Mouse (Mus musculus): ENCODE measurements around the gene Nf2. TPM values are rescaled to one million over a fixed set of nuclear protein-coding genes. Genes with fewer than 3 reads are reported as not detected.

Nf2 gene
- polyA plus RNA-seq, 1 experiment from 2014 or later, result 31.9 TPM

DNA sequence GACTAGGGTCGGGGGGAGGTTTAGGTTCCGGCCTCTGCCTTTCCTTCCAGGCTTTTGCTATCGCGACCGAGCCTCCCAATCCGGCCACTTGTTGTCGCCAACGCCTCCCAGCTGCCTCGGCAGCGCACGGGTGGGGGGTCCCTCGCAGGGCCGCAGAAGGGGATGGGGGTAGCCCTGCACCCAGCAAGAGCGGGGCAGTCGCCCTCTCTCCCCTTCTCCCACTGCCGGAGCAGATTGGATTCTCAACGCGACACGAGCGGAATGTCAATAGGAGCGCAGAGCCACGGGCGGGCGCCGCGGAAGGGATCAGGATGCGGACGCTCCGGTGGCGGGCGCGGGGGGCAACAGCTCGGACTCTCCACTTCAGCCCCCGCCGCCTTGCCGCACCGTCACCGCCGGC lies 103.4 kb downstream of the Nf2 start:
- WGBS, result under 1% methylated on average over 33 of the region's 39 CpGs
- peak overlapping the region; percentile 96 for H3K4me2 ChIP-seq (replicated peaks; ENCODE audit: low read depth, low read length)
- H3K9ac ChIP-seq (replicated peaks; ENCODE audit: low read depth, low read length), result no peak overlapping the region
- H3K9me3 ChIP-seq (ENCODE audit: control insufficient read depth, low read depth, low read length), result no peaks in the 10 kb centered on the region
- peaks cover 62% of the 10 kb centered on the region for H3K27me3 ChIP-seq (ENCODE audit: control insufficient read depth, insufficient read depth, low read length)
- no peaks in the 10 kb centered on the region for H3K36me3 ChIP-seq (ENCODE audit: control insufficient read depth, insufficient read depth, low read length)
- H3K4me3 ChIP-seq (ENCODE audit: low read depth, low read length), result peak overlapping the region; percentile 39
- H3K4me1 ChIP-seq (ENCODE audit: control insufficient read depth, insufficient read depth, low read length), result peaks cover 12% of the 10 kb centered on the region
- no peak for ATAC-seq (ENCODE audit: insufficient number of reproducible peaks, insufficient read depth, low FRiP score, low read depth)
- H3K27ac ChIP-seq (ENCODE audit: low read length), result no peak overlapping the region

- Histone ChIP-seq H3K4me2 (replicated peaks; ENCODE audit: low read depth, low read length) (no peak overlapping the region), H3K9ac (replicated peaks; ENCODE audit: low read depth, low read length) (no peak overlapping the region), H3K27ac (ENCODE audit: low read length) (no peak overlapping the region), H3K4me1 (ENCODE audit: control insufficient read depth, insufficient read depth, low read length) (peaks cover 12% of the 10 kb centered on the region), H3K36me3 (ENCODE audit: control insufficient read depth, insufficient read depth, low read length) (no peaks in the 10 kb centered on the region), H3K9me3 (ENCODE audit: control insufficient read depth, low read depth, low read length) (no peaks in the 10 kb centered on the region), H3K4me3 (ENCODE audit: low read depth, low read length) (no peak overlapping the region), H3K27me3 (ENCODE audit: control insufficient read depth, insufficient read depth, low read length) (peaks cover 55% of the 10 kb centered on the region)
- 60% methylated on average over 6 of the region's 6 CpGs for WGBS
- no peak for ATAC-seq (ENCODE audit: insufficient number of reproducible peaks, insufficient read depth, low FRiP score, low read depth)
Measured at GRCm38 (mm10) chr11:4744691-4745090, 104.6 kb downstream of the Nf2 start.

DNA sequence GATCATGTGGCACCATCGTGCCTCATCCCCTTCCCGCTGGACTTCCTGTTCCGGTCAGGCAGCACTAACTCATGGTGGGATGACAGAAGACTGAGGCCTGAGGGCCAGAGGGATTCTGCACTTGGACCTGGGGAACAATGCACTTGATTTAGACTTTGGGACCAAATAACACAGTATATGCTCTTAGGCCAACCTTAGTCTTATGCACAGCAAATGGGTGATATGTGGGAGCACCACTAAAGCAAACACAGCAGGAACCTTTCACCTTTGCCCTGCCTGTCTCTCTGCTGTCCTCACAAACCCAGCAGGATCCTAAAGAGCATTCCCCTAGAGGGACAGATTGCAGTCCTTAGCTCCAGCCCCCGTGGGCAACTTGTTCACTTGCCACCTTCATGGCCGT lies 108.6 kb downstream of the Nf2 start:
- Histone ChIP-seq H3K4me1 (ENCODE audit: control insufficient read depth, insufficient read depth, low read length) (peaks cover 3% of the 10 kb centered on the region), H3K9me3 (ENCODE audit: control insufficient read depth, low read depth, low read length) (no peaks in the 10 kb centered on the region), H3K4me3 (ENCODE audit: low read depth, low read length) (no peak overlapping the region), H3K27me3 (ENCODE audit: control insufficient read depth, insufficient read depth, low read length) (peaks cover 23% of the 10 kb centered on the region), H3K9ac (replicated peaks; ENCODE audit: low read depth, low read length) (no peak overlapping the region), H3K36me3 (ENCODE audit: control insufficient read depth, insufficient read depth, low read length) (no peaks in the 10 kb centered on the region), H3K27ac (ENCODE audit: low read length) (no peak overlapping the region), H3K4me2 (replicated peaks; ENCODE audit: low read depth, low read length) (no peak overlapping the region)
- ATAC-seq (ENCODE audit: insufficient number of reproducible peaks, insufficient read depth, low FRiP score, low read depth), result no peak
- WGBS, result 51% methylated on average over 5 of the region's 5 CpGs

GRCm38 (mm10) chr11:4738719-4739118 lies 110.6 kb downstream of the Nf2 start:
- Histone ChIP-seq H3K9me3 (ENCODE audit: control insufficient read depth, low read depth, low read length) (no peaks in the 10 kb centered on the region), H3K9ac (replicated peaks; ENCODE audit: low read depth, low read length) (no peak overlapping the region), H3K4me3 (ENCODE audit: low read depth, low read length) (no peak overlapping the region), H3K4me1 (ENCODE audit: control insufficient read depth, insufficient read depth, low read length) (no peaks in the 10 kb centered on the region), H3K4me2 (replicated peaks; ENCODE audit: low read depth, low read length) (no peak overlapping the region), H3K27me3 (ENCODE audit: control insufficient read depth, insufficient read depth, low read length) (peaks cover 3% of the 10 kb centered on the region), H3K36me3 (ENCODE audit: control insufficient read depth, insufficient read depth, low read length) (no peaks in the 10 kb centered on the region), H3K27ac (ENCODE audit: low read length) (no peak overlapping the region)
- no peak for ATAC-seq (ENCODE audit: insufficient number of reproducible peaks, insufficient read depth, low FRiP score, low read depth)
- WGBS, result 93% methylated on average over 16 of the region's 16 CpGs

- Histone ChIP-seq H3K36me3 (ENCODE audit: control insufficient read depth, insufficient read depth, low read length) (no peaks in the 10 kb centered on the region; the same call in 1 of the 2 replicates), H3K9ac (replicated peaks; ENCODE audit: low read depth, low read length) (no peak overlapping the region), H3K27ac (ENCODE audit: low read length) (no peak overlapping the region), H3K9me3 (ENCODE audit: control insufficient read depth, low read depth, low read length) (no peaks in the 10 kb centered on the region), H3K4me2 (replicated peaks; ENCODE audit: low read depth, low read length) (no peak overlapping the region), H3K27me3 (ENCODE audit: control insufficient read depth, insufficient read depth, low read length) (no peaks in the 10 kb centered on the region), H3K4me3 (ENCODE audit: low read depth, low read length) (no peak overlapping the region), H3K4me1 (ENCODE audit: control insufficient read depth, insufficient read depth, low read length) (no peaks in the 10 kb centered on the region)
- no peak for ATAC-seq (ENCODE audit: insufficient number of reproducible peaks, insufficient read depth, low FRiP score, low read depth)
- WGBS, result 82% methylated on average over 10 of the region's 10 CpGs
Measured at GRCm38 (mm10) chr11:4737682-4738081, 111.7 kb downstream of the Nf2 start.

GRCm38 (mm10) chr11:4736355-4736754 lies 113.0 kb downstream of the Nf2 start:
- ATAC-seq (ENCODE audit: insufficient number of reproducible peaks, insufficient read depth, low FRiP score, low read depth), result no peak
- Histone ChIP-seq H3K36me3 (ENCODE audit: control insufficient read depth, insufficient read depth, low read length) (no peaks in the 10 kb centered on the region; the same call in 1 of the 2 replicates), H3K27me3 (ENCODE audit: control insufficient read depth, insufficient read depth, low read length) (no peaks in the 10 kb centered on the region), H3K4me3 (ENCODE audit: low read depth, low read length) (no peak overlapping the region), H3K9me3 (ENCODE audit: control insufficient read depth, low read depth, low read length) (no peaks in the 10 kb centered on the region), H3K9ac (replicated peaks; ENCODE audit: low read depth, low read length) (no peak overlapping the region), H3K4me2 (replicated peaks; ENCODE audit: low read depth, low read length) (no peak overlapping the region), H3K27ac (ENCODE audit: low read length) (no peak overlapping the region), H3K4me1 (ENCODE audit: control insufficient read depth, insufficient read depth, low read length) (no peaks in the 10 kb centered on the region)
- WGBS, result 50% methylated on average over 6 of the region's 6 CpGs

DNA sequence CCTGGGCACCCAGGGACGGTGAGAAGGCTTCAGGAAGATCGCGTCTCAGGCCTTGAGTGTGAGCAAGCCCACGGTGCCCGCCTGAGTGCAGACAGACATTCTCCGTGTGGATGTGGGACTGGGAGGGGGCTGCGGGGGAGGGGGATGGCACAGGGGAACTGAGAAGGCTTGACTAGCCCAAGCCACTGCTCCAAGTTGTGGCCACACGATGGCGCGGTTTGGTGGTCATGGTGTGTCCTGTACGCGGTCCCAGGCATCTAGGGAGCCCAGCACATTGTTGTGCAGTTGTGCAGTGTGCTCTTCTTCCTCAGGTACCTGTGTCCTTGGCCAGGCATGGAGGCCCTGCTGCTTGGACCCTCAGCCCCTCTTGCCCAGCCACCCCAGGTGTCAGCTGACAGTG lies 115.2 kb downstream of the Nf2 start:
- Histone ChIP-seq H3K4me3 (ENCODE audit: low read depth, low read length) (no peak overlapping the region), H3K27me3 (ENCODE audit: control insufficient read depth, insufficient read depth, low read length) (no peaks in the 10 kb centered on the region), H3K36me3 (ENCODE audit: control insufficient read depth, insufficient read depth, low read length) (no peaks in the 10 kb centered on the region; the same call in 1 of the 2 replicates), H3K27ac (ENCODE audit: low read length) (no peak overlapping the region), H3K4me1 (ENCODE audit: control insufficient read depth, insufficient read depth, low read length) (0 out of 2 replicates have a peak, but pooled peaks cover 9% of the 10 kb centered on the region), H3K4me2 (replicated peaks; ENCODE audit: low read depth, low read length) (no peak overlapping the region), H3K9me3 (ENCODE audit: control insufficient read depth, low read depth, low read length) (no peaks in the 10 kb centered on the region), H3K9ac (replicated peaks; ENCODE audit: low read depth, low read length) (no peak overlapping the region)
- ATAC-seq (ENCODE audit: insufficient number of reproducible peaks, insufficient read depth, low FRiP score, low read depth), result no peak
- 41% methylated on average over 12 of the region's 12 CpGs for WGBS

DNA sequence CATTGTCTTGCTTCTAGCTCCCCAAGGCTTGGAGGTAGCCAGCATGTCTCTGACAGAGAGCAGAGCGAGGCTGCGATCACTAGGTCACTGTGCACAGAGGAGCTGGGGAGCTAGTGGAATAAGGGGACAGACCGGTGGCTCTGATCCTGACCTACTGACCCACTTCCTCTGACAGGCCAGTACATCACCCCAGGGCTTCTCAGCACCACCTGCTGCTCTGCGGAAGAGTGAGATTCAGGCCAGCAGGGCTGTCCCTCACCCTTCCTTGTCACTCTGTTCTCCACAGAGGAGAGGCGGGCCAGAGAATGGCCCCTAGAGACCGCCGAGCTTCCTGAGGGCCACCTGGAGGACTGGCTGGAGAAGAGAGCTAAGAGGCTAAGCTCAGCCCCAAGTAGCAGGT lies 117.6 kb downstream of the Nf2 start:
- H3K4me1 ChIP-seq (ENCODE audit: control insufficient read depth, insufficient read depth, low read length), result 0 out of 2 replicates have a peak, but pooled peaks cover 9% of the 10 kb centered on the region
- WGBS, result 68% methylated on average over 7 of the region's 7 CpGs
- no peak overlapping the region for H3K4me3 ChIP-seq (ENCODE audit: low read depth, low read length)
- ATAC-seq (ENCODE audit: insufficient number of reproducible peaks, insufficient read depth, low FRiP score, low read depth), result no peak
- no peak overlapping the region for H3K4me2 ChIP-seq (replicated peaks; ENCODE audit: low read depth, low read length)
- no peak overlapping the region for H3K27ac ChIP-seq (ENCODE audit: low read length)
- no peaks in the 10 kb centered on the region for H3K9me3 ChIP-seq (ENCODE audit: control insufficient read depth, low read depth, low read length)
- no peak overlapping the region for H3K9ac ChIP-seq (replicated peaks; ENCODE audit: low read depth, low read length)
- H3K27me3 ChIP-seq (ENCODE audit: control insufficient read depth, insufficient read depth, low read length), result no peaks in the 10 kb centered on the region
- no peaks in the 10 kb centered on the region; the same call in 1 of the 2 replicates for H3K36me3 ChIP-seq (ENCODE audit: control insufficient read depth, insufficient read depth, low read length)

DNA sequence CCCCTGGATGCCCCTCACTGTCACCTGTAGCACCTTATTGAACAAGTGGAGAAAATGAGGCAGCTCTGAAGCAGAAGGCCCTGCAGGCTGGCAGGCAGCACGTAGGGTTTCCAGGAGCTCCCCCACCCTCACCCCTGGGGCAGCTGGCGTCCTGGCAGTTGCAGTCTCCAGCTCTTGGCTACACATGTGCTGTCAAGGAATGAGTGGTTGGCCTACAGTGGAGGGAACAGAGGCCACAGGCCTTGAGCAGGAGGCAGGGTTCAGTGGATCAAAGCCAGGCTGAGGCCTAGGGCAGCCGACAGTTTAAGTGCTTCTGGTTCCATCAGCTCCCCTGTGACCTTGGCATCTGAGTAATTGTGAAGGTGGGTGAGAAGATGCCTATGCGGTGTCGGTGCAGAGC lies 118.4 kb downstream of the Nf2 start:
- Histone ChIP-seq H3K27ac (ENCODE audit: low read length) (no peak overlapping the region), H3K9me3 (ENCODE audit: control insufficient read depth, low read depth, low read length) (no peaks in the 10 kb centered on the region), H3K4me3 (ENCODE audit: low read depth, low read length) (no peak overlapping the region), H3K36me3 (ENCODE audit: control insufficient read depth, insufficient read depth, low read length) (no peaks in the 10 kb centered on the region; the same call in 1 of the 2 replicates), H3K27me3 (ENCODE audit: control insufficient read depth, insufficient read depth, low read length) (no peaks in the 10 kb centered on the region), H3K4me2 (replicated peaks; ENCODE audit: low read depth, low read length) (no peak overlapping the region), H3K4me1 (ENCODE audit: control insufficient read depth, insufficient read depth, low read length) (0 out of 2 replicates have a peak, but pooled peaks cover 9% of the 10 kb centered on the region), H3K9ac (replicated peaks; ENCODE audit: low read depth, low read length) (no peak overlapping the region)
- 77% methylated on average over 5 of the region's 5 CpGs for WGBS
- ATAC-seq (ENCODE audit: insufficient number of reproducible peaks, insufficient read depth, low FRiP score, low read depth), result no peak

All from stomach, embryonic 14.5 days (tissue).